Mouse (Mus musculus): ENCODE measurements around the gene Slc43a1. TPM values are rescaled to one million over a fixed set of nuclear protein-coding genes. Genes with fewer than 3 reads are reported as not detected.

Gene Slc43a1
- polyA plus RNA-seq, 1 experiment from 2014 or later: 16.3 TPM

DNA sequence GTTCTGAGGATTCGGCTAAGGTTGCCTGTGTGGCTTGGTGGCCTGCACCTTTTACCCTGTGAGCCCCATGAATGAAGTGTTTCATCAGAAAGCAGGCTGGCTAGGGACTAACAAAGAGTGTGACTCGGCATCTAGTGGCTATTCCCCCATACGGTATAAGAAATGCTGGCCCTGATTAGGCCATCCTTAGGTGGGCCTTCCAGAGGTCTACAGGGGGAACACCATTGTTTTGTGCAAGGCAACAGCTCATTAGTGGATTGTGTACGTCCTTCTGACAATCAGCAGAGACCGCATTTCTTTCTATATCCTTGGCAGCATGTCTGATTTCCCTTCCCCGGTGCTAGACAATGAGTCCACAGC lies 28.1 kb upstream of the Slc43a1 start:
- no peak overlapping the region for H3K27ac ChIP-seq
- no peak for ATAC-seq
- no peaks in the 10 kb centered on the region for H3K36me3 ChIP-seq
- H3K4me3 ChIP-seq (replicated peaks): no peak overlapping the region
- peak overlapping the region; percentile 60 for H3K4me2 ChIP-seq (replicated peaks)
- no peaks in the 10 kb centered on the region for H3K27me3 ChIP-seq (replicated peaks)
- WGBS: 77% methylated on average over 6 of the region's 6 CpGs
- no peaks in the 10 kb centered on the region for H3K9me3 ChIP-seq
- H3K4me1 ChIP-seq (replicated peaks): peaks cover 8% of the 10 kb centered on the region
- no peak overlapping the region for H3K9ac ChIP-seq

- Histone ChIP-seq H3K9ac (peak overlapping the region; percentile 26; the same call in 1 of the 2 replicates), H3K4me3 (replicated peaks) (peak overlapping the region; percentile 19)
Measured at GRCm38 (mm10) chr2:84810886-84811577, 27.6 kb upstream of the Slc43a1 start.

DNA sequence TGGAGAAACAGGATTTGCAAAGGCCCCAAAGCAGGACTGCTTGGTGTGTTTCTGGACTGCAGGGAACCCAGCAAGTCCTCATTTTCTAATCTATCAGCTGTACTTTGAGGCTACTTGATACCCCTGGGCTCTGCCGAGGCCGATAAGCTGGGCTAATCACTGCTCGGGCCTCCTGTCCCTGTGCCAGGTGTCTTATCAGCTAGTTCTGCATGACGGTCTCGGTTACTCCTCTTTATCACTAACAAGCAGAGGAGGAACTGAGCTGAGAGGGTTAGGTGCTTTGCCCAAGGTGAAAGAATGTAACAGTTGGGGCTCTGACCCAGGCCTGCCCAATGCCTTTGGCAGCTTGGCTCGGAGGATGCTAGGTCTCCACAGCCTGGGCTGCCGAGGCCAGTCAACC lies 26.8 kb upstream of the Slc43a1 start:
- 64% methylated on average over 7 of the region's 7 CpGs for WGBS
- Histone ChIP-seq H3K4me3 (replicated peaks) (no peak overlapping the region), H3K27me3 (replicated peaks) (no peaks in the 10 kb centered on the region), H3K27ac (no peak overlapping the region), H3K4me2 (replicated peaks) (no peak overlapping the region), H3K4me1 (replicated peaks) (peaks cover 8% of the 10 kb centered on the region), H3K9ac (no peak overlapping the region), H3K36me3 (no peaks in the 10 kb centered on the region), H3K9me3 (no peaks in the 10 kb centered on the region)
- peak; percentile 87 for ATAC-seq

More at GRCm38 (mm10) chr2:84810886-84811577, 27.6 kb upstream of the Slc43a1 start:
- no peaks in the 10 kb centered on the region for H3K36me3 ChIP-seq
- peak overlapping the region; percentile 60 for H3K4me2 ChIP-seq (replicated peaks)
- H3K27ac ChIP-seq: 0 out of 2 replicates have a peak overlapping the region, but pooled peaks have one; percentile 32
- peaks cover 8% of the 10 kb centered on the region for H3K4me1 ChIP-seq (replicated peaks)
- WGBS: 33% methylated on average over 26 of the region's 26 CpGs
- ATAC-seq: peak; percentile 67
- H3K27me3 ChIP-seq (replicated peaks): no peaks in the 10 kb centered on the region
- no peaks in the 10 kb centered on the region for H3K9me3 ChIP-seq

GRCm38 (mm10) chr2:84812676-84813075 lies 26.0 kb upstream of the Slc43a1 start:
- H3K9ac ChIP-seq: no peak overlapping the region
- peaks cover 8% of the 10 kb centered on the region for H3K4me1 ChIP-seq (replicated peaks)
- H3K36me3 ChIP-seq: no peaks in the 10 kb centered on the region
- WGBS: 79% methylated on average over 6 of the region's 6 CpGs
- H3K27me3 ChIP-seq (replicated peaks): no peaks in the 10 kb centered on the region
- H3K4me3 ChIP-seq (replicated peaks): no peak overlapping the region
- ATAC-seq: no peak
- H3K4me2 ChIP-seq (replicated peaks): no peak overlapping the region
- H3K9me3 ChIP-seq: no peaks in the 10 kb centered on the region
- no peak overlapping the region for H3K27ac ChIP-seq

DNA sequence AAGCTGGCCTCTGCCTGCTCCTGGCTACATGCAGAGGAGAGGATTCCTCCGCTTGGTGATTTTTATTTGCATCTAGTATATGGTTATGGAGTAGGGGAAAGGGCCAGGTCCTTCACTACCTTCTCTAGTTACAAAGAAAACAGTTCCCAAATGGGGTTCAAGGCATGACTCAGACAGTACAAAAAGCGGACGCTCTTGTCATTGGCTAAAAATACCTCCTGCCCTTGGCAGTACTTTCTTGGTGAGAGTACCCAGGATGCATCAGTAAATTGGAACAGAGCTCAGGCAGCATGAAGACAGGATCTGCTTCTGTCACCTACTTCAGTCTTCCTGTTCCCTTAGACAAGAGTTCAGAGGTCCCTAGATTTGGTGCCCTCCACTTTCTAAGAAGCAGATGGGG lies 18.8 kb upstream of the Slc43a1 start:
- Histone ChIP-seq H3K9ac (no peak overlapping the region), H3K9me3 (no peaks in the 10 kb centered on the region), H3K4me1 (replicated peaks) (no peaks in the 10 kb centered on the region), H3K27ac (no peak overlapping the region), H3K4me3 (replicated peaks) (no peak overlapping the region), H3K27me3 (replicated peaks) (peaks cover 9% of the 10 kb centered on the region), H3K36me3 (no peaks in the 10 kb centered on the region), H3K4me2 (replicated peaks) (no peak overlapping the region)
- 59% methylated on average over 3 of the region's 3 CpGs for WGBS
- ATAC-seq: no peak

GRCm38 (mm10) chr2:84822552-84822951 lies 16.1 kb upstream of the Slc43a1 start, which contains the start of gene Smtnl1:
Smtnl1 (minus strand) TSS chr2:84822652.
- no peak within 1 kb of the TSS for H3K4me3 ChIP-seq (replicated peaks)
- H3K9ac ChIP-seq: no peak within 1 kb of the TSS
- ATAC-seq: no peak
- peaks cover 9% of the 10 kb centered on the region for H3K27me3 ChIP-seq (replicated peaks)
- H3K4me1 ChIP-seq (replicated peaks): 0 out of 2 replicates have a peak, but pooled peaks cover 4% of the 10 kb centered on the region
- WGBS: 44% methylated on average over 13 of the region's 13 CpGs
- H3K36me3 ChIP-seq: no peaks in the 10 kb centered on the region
- no peaks in the 10 kb centered on the region for H3K9me3 ChIP-seq
- no peak within 1 kb of the TSS for H3K27ac ChIP-seq
- H3K4me2 ChIP-seq (replicated peaks): no peak within 1 kb of the TSS

DNA sequence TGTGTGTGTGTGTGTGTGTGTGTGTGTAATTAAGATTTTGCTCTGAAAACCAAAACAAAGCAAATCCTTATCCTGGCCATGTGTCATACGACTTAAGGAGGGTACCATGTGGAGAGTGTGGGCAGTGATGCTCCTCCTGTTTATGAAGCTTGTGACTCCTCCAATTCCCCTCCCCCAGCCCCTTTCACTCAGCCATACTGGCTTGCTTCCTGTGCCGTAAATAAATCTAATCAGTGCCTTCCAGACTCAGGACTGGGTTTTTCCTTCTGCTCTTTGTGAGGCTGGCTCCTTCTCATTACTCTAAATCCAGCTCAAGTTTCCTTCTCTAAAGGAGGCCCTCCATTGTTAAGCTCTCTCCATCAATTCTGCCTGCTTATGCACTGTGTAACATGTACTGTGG lies 15.4 kb upstream of the Slc43a1 start:
- no peak overlapping the region for H3K9ac ChIP-seq
- H3K27me3 ChIP-seq (replicated peaks): peaks cover 9% of the 10 kb centered on the region
- 0 out of 2 replicates have a peak, but pooled peaks cover 9% of the 10 kb centered on the region for H3K4me1 ChIP-seq (replicated peaks)
- ATAC-seq: no peak
- H3K9me3 ChIP-seq: no peaks in the 10 kb centered on the region
- H3K36me3 ChIP-seq: no peaks in the 10 kb centered on the region
- no peak overlapping the region for H3K4me2 ChIP-seq (replicated peaks)
- H3K27ac ChIP-seq: no peak overlapping the region
- no peak overlapping the region for H3K4me3 ChIP-seq (replicated peaks)
- WGBS: 25% methylated on average over 2 of the region's 2 CpGs

DNA sequence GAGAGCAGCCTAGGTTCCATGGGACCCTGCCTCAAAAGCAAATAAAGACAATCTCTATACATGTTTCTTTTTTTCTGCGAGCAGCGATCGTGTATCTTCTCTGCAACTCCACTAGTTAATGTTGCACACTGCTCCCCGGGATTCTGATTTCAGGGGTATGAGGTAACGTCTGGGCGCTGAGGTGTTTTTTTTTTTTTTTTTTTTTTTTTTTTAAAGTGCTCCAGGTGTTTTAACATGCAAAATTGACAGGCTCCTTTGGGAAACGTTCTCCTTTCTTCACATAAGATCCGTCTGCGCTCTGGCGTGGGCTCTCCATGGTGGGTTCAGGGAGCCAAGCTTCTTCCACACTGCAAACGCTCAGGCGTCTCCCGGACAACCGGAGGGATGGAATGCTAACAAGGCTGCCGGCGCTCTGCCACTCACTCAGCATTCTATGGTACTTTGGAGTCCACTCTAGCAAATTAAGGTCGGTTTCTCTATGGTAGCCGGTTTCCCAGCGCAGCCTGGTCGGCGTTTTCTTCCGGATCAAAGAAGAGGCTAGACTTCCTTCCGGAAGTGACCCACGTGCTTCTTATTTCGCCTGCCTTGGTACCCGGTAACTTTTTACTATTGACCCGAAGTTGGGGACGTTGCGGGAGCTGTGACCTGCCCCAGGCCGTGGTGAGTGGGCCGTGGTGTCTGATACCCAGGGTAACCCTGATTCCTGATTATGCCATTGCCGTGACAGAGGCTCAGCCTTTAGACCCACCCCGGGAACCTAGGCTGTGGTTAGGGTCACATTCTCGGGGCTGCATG lies 12.0 kb upstream of the Slc43a1 start, which contains the start of gene Timm10:
Timm10 (plus strand) TSS at position 510 of the 795 bp plus-strand sequence.
- Histone ChIP-seq H3K4me1 (replicated peaks) (0 out of 2 replicates have a peak, but pooled peaks cover 9% of the 10 kb centered on the region), H3K4me3 (replicated peaks) (peak within 1 kb of the TSS; percentile 76), H3K27ac (peak within 1 kb of the TSS; percentile 57), H3K36me3 (peaks cover 5% of the 10 kb centered on the region; the same call in 1 of the 2 replicates), H3K27me3 (replicated peaks) (no peaks in the 10 kb centered on the region; the same call in 1 of the 2 replicates), H3K9ac (peak within 1 kb of the TSS; percentile 60), H3K4me2 (replicated peaks) (peak within 1 kb of the TSS; percentile 93), H3K9me3 (no peaks in the 10 kb centered on the region)
- WGBS: under 1% methylated on average over 34 of the region's 34 CpGs
- ATAC-seq: peak; percentile 87

DNA sequence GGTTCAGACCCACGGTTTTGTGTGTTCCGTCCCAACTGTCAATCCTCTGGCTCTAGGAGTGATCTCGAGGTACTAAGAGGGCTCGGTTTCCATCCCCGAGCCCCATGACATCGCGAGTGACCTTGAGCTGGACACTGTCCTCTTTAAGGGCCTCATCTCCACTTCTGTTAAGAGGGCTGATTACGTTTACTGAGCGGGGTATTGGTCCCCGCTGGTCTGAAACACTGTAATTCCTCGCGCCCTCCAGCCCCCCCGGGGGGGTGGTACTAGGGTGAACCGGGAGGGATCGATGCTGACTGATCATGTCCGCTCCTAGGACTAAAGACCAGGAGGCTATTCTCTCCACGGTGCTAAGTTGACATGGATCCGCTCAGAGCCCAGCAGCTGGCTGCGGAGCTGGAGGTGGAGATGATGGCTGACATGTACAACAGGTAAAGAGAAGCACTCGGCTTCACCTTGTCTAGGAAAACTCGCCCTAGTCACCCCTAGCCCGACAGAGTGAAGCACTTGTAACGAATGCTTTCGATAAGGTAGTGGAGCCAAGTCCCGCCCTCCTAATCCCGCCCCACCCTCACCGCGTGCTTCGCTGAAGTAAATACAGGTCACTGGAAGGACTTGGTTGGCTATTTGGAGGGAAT lies 11.2 kb upstream of the Slc43a1 start:
- Histone ChIP-seq H3K9ac (peak overlapping the region; percentile 60), H3K27me3 (replicated peaks) (no peaks in the 10 kb centered on the region), H3K4me3 (replicated peaks) (peak overlapping the region; percentile 76), H3K36me3 (peaks cover 5% of the 10 kb centered on the region; the same call in 1 of the 2 replicates), H3K9me3 (no peaks in the 10 kb centered on the region), H3K4me2 (replicated peaks) (peak overlapping the region; percentile 93), H3K27ac (peak overlapping the region; percentile 57), H3K4me1 (replicated peaks) (peaks cover 9% of the 10 kb centered on the region; the same call in 1 of the 2 replicates)
- ATAC-seq: peak; percentile 71
- WGBS: under 1% methylated on average over 29 of the region's 29 CpGs

DNA sequence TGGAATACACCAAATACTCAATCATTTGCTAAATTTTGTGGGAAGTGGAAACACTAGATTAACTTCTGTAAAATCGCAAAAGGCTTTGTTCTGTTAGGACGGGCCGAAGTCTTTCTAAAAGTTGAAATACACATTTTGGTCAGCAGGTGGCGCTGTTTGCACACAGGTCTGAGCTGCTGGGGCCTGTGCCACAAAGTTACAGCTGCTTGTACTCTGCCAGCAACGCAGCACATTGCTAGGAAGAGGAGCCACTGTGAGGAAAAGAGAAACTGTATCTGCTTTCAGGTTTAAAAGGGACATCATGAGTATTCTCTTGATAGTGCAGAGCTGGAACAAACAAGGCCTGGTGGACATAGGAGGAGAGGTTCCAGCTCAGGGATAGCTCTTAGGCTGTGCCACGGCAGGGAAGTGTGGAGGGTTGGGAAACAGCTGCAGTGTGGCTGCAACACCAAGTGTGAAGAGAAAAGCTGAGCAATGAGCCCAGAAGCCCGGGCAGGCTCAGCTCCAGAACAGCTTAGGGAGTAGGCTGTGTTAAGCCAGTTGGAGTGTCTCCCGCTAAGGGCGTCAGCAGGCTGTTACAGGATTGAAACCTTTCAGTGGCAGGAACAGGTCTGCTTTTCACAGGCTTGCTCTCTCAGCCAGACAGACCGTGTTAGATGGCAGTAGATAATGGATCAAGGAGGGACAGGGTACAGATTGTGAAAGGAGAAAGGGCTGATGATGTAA lies 6.8 kb upstream of the Slc43a1 start:
- Histone ChIP-seq H3K4me3 (replicated peaks) (no peak overlapping the region), H3K4me1 (replicated peaks) (peaks cover 7% of the 10 kb centered on the region; the same call in 1 of the 2 replicates), H3K9me3 (no peaks in the 10 kb centered on the region), H3K36me3 (peaks cover 5% of the 10 kb centered on the region; the same call in 1 of the 2 replicates), H3K9ac (no peak overlapping the region; the same call in 1 of the 2 replicates), H3K27ac (peak overlapping the region; percentile 29), H3K27me3 (replicated peaks) (no peaks in the 10 kb centered on the region), H3K4me2 (replicated peaks) (no peak overlapping the region)
- ATAC-seq: peak; percentile 73
- 29% methylated on average over 10 of the region's 10 CpGs for WGBS

GRCm38 (mm10) chr2:84837107-84837506 lies 1.5 kb upstream of the Slc43a1 start:
- H3K4me1 ChIP-seq (replicated peaks): peaks cover 27% of the 10 kb centered on the region
- no peaks in the 10 kb centered on the region for H3K9me3 ChIP-seq
- ATAC-seq: no peak
- H3K4me2 ChIP-seq (replicated peaks): no peak overlapping the region
- H3K4me3 ChIP-seq (replicated peaks): no peak overlapping the region
- H3K27ac ChIP-seq: no peak overlapping the region
- no peaks in the 10 kb centered on the region for H3K36me3 ChIP-seq
- WGBS: 51% methylated on average over 8 of the region's 8 CpGs
- H3K9ac ChIP-seq: no peak overlapping the region
- no peaks in the 10 kb centered on the region for H3K27me3 ChIP-seq (replicated peaks)
